Mouse (Mus musculus) spleen, adult 10 weeks (tissue): ENCODE measurements around the gene Crabp1. TPM values are rescaled to one million over a fixed set of nuclear protein-coding genes. Genes with fewer than 3 reads are reported as not detected.

Experiments used
- polyA plus RNA-seq: library from polyadenylated mRNA; stranded (reverse); fragments of 350-450 nt; fragmentation: Illumina TruSeq; extraction: RNeasy Lipid Tissue Mini Kit (QIAGEN cat#74804); gene quantifications from one replicate; pipeline ENCODE4 v1.2.3, GENCODE M21; 2015; ENCODE audit warnings: low replicate concordance; ENCODE audit not compliant: insufficient read depth

The Crabp1 gene
- polyA plus RNA-seq: not detected

DNA sequence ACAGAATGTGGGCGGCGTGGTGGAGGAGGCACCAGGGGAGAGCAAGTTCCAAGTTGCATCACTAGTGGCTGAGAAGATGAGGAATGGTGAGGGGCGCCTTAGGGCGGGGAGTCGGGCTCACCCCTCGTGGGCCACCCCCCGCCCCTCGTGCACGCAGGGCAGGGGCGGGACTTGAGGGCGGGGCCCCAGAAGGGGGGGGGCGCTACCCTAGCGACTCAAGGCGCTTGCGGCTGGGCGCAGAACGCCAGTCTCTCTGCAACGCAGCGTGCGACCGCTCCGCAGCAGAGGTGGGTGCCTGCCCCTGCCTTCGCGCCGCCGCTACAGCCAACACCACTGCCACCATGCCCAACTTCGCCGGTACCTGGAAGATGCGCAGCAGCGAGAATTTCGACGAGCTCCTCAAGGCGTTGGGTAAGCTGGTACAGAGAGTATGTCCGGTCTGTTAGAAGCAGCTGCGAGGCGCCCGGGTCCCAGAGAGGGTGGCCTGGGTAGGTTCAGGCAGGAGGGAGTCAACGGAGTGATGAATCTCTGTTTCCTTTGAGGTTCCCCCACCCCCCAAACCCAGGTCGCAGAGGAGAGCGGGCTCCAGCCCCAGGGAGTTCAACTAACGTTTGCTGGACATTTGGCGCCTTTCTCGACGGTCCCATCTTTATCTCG is at the start of gene Crabp1:
TSS of gene Crabp1 (plus strand) at position 188 of the 657 bp plus-strand sequence.

DNA sequence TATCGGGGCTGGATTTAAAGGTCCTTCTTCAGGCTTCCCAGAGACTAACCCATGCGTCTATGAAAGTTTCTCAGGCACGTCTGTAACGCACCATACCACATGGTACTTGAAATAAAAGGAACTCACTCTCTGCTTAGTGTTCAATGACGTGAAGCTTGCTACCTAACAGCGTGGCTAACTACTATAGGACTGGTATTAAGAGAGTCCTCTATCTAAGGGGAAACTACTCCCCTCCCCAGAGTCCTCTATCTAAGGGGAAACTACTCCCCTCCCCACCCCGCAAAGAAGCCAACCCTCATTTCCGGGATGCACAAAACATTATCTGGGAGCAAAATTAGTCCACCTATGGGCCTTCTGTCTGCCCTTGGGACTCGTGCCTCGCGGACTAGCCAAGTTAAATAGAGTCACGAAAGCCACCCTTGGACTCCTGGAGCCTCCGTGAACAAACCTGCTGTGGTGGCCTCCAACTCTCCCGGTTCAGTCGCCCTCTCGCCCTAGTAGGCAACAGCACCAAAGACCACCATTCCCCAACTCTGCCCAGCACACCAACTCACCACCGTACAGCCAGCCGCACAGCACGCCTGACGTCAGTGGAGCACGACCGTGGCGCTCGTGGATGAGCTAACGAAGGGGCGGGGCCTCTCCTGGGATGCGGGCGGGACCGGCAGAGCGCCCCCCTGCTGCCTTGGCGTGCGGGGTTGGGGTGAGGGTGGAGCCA is 30.5 kb upstream of the Crabp1 start, which contains the start of gene Wdr61:
TSS of gene Wdr61 (minus strand) at position 599 of the 718 bp plus-strand sequence.

Other genes starting within 250 kb of the Crabp1 start
- not detected for gene Sh2d7, start 225.8 kb upstream of the Crabp1 start, polyA plus RNA-seq
- gene Cib2, start 204.5 kb upstream of the Crabp1 start, polyA plus RNA-seq: 3.6 TPM
- gene Idh3a, start 178.4 kb upstream of the Crabp1 start, polyA plus RNA-seq: 58.3 TPM
- 1.7 TPM for gene Acsbg1, start 102.9 kb upstream of the Crabp1 start, polyA plus RNA-seq
- 12.0 TPM for gene Dnaja4, start 65.9 kb upstream of the Crabp1 start, polyA plus RNA-seq
- gene Wdr61, start 30.2 kb upstream of the Crabp1 start, polyA plus RNA-seq: 71.1 TPM
- gene Ireb2, start 99.0 kb downstream of the Crabp1 start, polyA plus RNA-seq: 76.6 TPM
- 1.8 TPM for gene Hykk, start 152.5 kb downstream of the Crabp1 start, polyA plus RNA-seq
- gene Psma4, start 186.0 kb downstream of the Crabp1 start, polyA plus RNA-seq: 261 TPM
- gene AY074887, start 186.2 kb downstream of the Crabp1 start, polyA plus RNA-seq: not detected
- gene Chrna5, start 216.1 kb downstream of the Crabp1 start, polyA plus RNA-seq: not detected